Mouse (Mus musculus) hindbrain, embryonic 13.5 days (tissue): ENCODE results near the gene Dnajb12. TPM values are rescaled to one million over a fixed set of nuclear protein-coding genes. Genes with fewer than 3 reads are reported as not detected.
"Not testable (repeated sequence)": the region's sequence is repeated elsewhere in the genome, so short reads cannot be mapped to it uniquely, and the experiment has no call there.

Experiments
- ATAC-seq: fragments of 200-750 bp; cut with Nextera tagmentation; 2 replicates; pipeline ENCODE4 v1.8.0; 2017; ENCODE audit warnings: moderate TSS enrichment; ENCODE audit not compliant: low FRiP score
- H3K27ac ChIP-seq: fragments of 300-500 bp; sonication (generic); 2 replicates; pipeline ENCODE4 v1.5.1; 2015; ENCODE audit warnings: inconsistent platforms, mild to moderate bottlenecking, moderate library complexity
- H3K27me3 ChIP-seq: fragments of 300-500 bp; sonication (generic); 2 replicates; pipeline ENCODE4 v1.6.1; 2015; ENCODE audit warnings: mild to moderate bottlenecking, inconsistent platforms
- H3K36me3 ChIP-seq: fragments of 300-500 bp; sonication (generic); 2 replicates; pipeline ENCODE4 v1.6.1; 2015; ENCODE audit warnings: mild to moderate bottlenecking, inconsistent platforms
- H3K4me1 ChIP-seq: fragments of 300-500 bp; sonication (generic); replicated peaks from 2 replicates; pipeline ENCODE4 v1.6.1; 2015; ENCODE audit warnings: inconsistent platforms
- H3K4me2 ChIP-seq: fragments of 300-500 bp; sonication (generic); 2 replicates; pipeline ENCODE4 v1.6.1; 2015; ENCODE audit warnings: inconsistent platforms, mild to moderate bottlenecking, moderate library complexity
- H3K4me3 ChIP-seq: fragments of 300-500 bp; sonication (generic); 2 replicates; pipeline ENCODE4 v1.5.1; 2015; ENCODE audit warnings: mild to moderate bottlenecking, inconsistent platforms
- H3K9ac ChIP-seq: fragments of 300-500 bp; sonication (generic); 2 replicates; pipeline ENCODE4 v1.6.1; 2015; ENCODE audit warnings: mild to moderate bottlenecking, inconsistent platforms
- H3K9me3 ChIP-seq: fragments of 300-500 bp; sonication (generic); 2 replicates; pipeline ENCODE4 v1.6.1; 2016; ENCODE audit warnings: inconsistent platforms
- WGBS: fragments of 180-500 bp; shearing (Covaris S2); methylation state at CpG from one replicate; pipeline ENCODE4 v1.1.7; 2015; 5-methylcytosine and 5-hydroxymethylcytosine counted together
- polyA plus RNA-seq: library from polyadenylated mRNA; unstranded; fragments of >200 nt; fragmentation: Nextera tagmentation; extraction: Ambion mirVana; gene quantifications from 2 replicates; pipeline ENCODE4 v1.2.1, GENCODE M21; 2015

Gene Dnajb12
- polyA plus RNA-seq, 1 experiment from 2014 or later = 19.2 TPM

GRCm38 (mm10) chr10:59873613-59874012 lies 5.7 kb upstream of the Dnajb12 start:
- no peak for ATAC-seq
- 83% methylated on average over 5 of the region's 5 CpGs for WGBS
- Histone ChIP-seq H3K36me3 (no peaks in the 10 kb centered on the region), H3K4me3 (no peak overlapping the region), H3K27ac (no peak overlapping the region), H3K4me2 (no peak overlapping the region), H3K9me3 (no peaks in the 10 kb centered on the region), H3K27me3 (no peaks in the 10 kb centered on the region), H3K4me1 (peaks cover 2% of the 10 kb centered on the region), H3K9ac (no peak overlapping the region)

- Histone ChIP-seq H3K4me3 (no peak overlapping the region), H3K36me3 (no peaks in the 10 kb centered on the region), H3K27me3 (no peaks in the 10 kb centered on the region), H3K9me3 (no peaks in the 10 kb centered on the region), H3K9ac (no peak overlapping the region), H3K4me1 (peaks cover 8% of the 10 kb centered on the region), H3K27ac (no peak overlapping the region), H3K4me2 (no peak overlapping the region)
- ATAC-seq = no peak
- WGBS = 8% methylated on average over 1 of the region's 1 CpGs
Measured at GRCm38 (mm10) chr10:59875396-59875795, 4.0 kb upstream of the Dnajb12 start.

DNA sequence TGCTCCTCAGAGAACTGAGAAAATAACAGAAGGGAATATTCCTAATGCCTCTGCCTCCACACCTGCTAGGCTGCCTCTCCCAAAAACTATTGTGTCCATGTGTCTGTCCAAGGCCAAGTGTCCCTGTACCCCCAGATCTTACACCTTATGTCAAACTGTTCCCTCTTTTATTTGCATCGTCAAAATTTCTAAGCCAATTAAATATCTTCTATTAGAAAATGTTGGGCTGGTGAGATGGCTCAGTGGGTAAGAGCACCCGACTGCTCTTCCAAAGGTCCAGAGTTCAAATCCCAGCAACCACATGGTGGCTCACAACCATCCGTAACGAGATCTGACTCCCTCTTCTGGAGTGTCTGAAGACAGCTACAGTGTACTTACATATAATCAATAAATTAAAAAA lies 2.7 kb upstream of the Dnajb12 start:
- not testable (repeated sequence) for H3K4me3 ChIP-seq, H3K4me2 ChIP-seq, H3K9ac ChIP-seq, ATAC-seq, H3K27ac ChIP-seq, H3K27me3 ChIP-seq, H3K36me3 ChIP-seq, H3K9me3 ChIP-seq
- peaks cover 18% of the 10 kb centered on the region for H3K4me1 ChIP-seq
- 95% methylated on average over 4 of the region's 4 CpGs for WGBS

DNA sequence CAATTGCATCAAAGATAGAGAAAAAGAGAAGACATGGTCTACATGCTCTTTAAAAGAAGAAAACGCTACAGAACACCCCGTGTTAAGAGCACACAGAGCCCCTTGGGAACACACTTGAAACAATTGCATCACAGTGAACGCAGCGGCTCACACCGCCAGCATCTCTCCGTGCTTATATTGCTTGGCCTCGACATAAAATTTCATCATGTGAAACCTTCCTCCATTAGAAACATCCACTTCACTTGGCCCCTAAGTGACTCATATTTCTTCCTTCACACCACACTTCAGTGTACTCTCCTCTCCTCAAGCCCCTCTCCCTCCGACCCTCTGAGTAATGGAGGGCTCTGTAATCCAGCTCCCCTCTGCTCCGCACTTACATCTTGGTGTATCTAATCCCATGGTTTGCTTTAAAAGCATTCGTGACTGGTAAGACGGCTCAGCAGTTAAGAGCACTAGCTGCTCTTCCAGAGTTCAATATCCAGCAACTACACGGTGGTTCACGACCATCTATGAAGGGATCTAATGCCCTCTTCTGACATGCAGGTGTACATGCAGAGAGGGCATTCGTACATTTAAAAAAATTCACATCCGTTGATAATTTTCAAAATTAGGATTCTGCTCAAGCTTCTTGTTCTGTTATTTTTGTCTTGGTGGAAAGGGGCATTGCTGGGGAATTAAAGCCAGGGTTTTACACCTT lies 1.8 kb upstream of the Dnajb12 start:
- no peak overlapping the region for H3K9ac ChIP-seq
- H3K4me3 ChIP-seq = no peak overlapping the region
- no peaks in the 10 kb centered on the region for H3K9me3 ChIP-seq
- H3K27me3 ChIP-seq = no peaks in the 10 kb centered on the region
- peaks cover 18% of the 10 kb centered on the region for H3K4me1 ChIP-seq
- 83% methylated on average over 15 of the region's 15 CpGs for WGBS
- no peak overlapping the region for H3K27ac ChIP-seq
- H3K36me3 ChIP-seq = no peaks in the 10 kb centered on the region
- H3K4me2 ChIP-seq = no peak overlapping the region
- ATAC-seq = no peak

GRCm38 (mm10) chr10:59878823-59879222 lies 533 bp upstream of the Dnajb12 start:
- WGBS = 28% methylated on average over 5 of the region's 5 CpGs
- ATAC-seq = no peak

DNA sequence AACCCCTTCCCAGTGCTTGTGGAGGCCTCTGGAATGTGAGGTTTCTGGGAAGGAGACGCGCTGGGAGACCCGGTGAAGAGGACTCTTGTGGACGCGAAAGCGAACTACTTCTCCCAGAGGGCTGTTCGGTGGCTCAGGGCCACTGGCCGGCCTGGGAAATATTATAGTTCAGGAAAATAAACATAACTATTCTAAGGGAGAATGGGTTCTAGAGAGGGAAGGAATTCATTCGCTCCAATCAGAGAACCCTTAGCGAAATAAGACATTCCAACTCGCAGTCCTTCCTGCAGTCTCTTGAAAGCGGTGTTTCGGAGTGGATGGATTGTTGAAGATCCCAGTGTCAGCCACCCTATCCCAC lies 652 bp downstream of the Dnajb12 start:
- WGBS = under 1% methylated on average over 13 of the region's 13 CpGs
- H3K36me3 ChIP-seq = peaks cover 9% of the 10 kb centered on the region
- peak overlapping the region; percentile 92 for H3K9ac ChIP-seq
- peaks cover 32% of the 10 kb centered on the region for H3K4me1 ChIP-seq
- peak overlapping the region; percentile 65 for H3K4me3 ChIP-seq
- H3K27ac ChIP-seq = peak overlapping the region; percentile 100
- H3K4me2 ChIP-seq = peak overlapping the region; percentile 84
- ATAC-seq = peak; percentile 68
- H3K9me3 ChIP-seq = no peaks in the 10 kb centered on the region
- no peaks in the 10 kb centered on the region for H3K27me3 ChIP-seq

More at GRCm38 (mm10) chr10:59878823-59879222, 533 bp upstream of the Dnajb12 start:
- Histone ChIP-seq H3K36me3 (peaks cover 8% of the 10 kb centered on the region), H3K27me3 (no peaks in the 10 kb centered on the region), H3K4me2 (peak overlapping the region; percentile 84), H3K9ac (peak overlapping the region; percentile 92), H3K9me3 (no peaks in the 10 kb centered on the region), H3K27ac (peak overlapping the region; percentile 100), H3K4me1 (peaks cover 26% of the 10 kb centered on the region), H3K4me3 (peak overlapping the region; percentile 65)

DNA sequence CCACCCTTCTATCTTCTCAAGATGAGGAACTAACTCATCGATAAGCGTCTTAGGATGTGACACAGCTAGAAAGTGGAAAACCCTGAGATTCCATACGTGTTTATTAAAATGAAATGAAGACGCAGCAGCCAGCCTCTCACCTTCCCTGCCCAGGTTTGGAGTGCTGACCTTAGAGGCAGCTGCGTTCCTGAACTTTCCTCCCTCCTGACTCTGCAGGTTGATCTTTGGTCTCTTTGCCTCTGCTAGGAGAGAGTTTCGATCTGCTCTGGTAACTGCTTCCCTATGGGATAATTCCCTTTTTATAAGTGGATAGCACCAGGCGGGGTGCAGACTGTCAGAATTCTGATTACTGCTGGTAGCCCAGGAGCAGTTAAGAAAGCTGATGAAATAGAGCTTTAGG lies 1.5 kb downstream of the Dnajb12 start:
- H3K4me2 ChIP-seq = peak overlapping the region; percentile 84
- no peak for ATAC-seq
- H3K4me3 ChIP-seq = peak overlapping the region; percentile 65
- H3K9me3 ChIP-seq = no peaks in the 10 kb centered on the region
- H3K4me1 ChIP-seq = peaks cover 39% of the 10 kb centered on the region
- H3K27me3 ChIP-seq = no peaks in the 10 kb centered on the region
- peak overlapping the region; percentile 92 for H3K9ac ChIP-seq
- H3K27ac ChIP-seq = no peak overlapping the region
- 91% methylated on average over 7 of the region's 7 CpGs for WGBS
- H3K36me3 ChIP-seq = peaks cover 9% of the 10 kb centered on the region

DNA sequence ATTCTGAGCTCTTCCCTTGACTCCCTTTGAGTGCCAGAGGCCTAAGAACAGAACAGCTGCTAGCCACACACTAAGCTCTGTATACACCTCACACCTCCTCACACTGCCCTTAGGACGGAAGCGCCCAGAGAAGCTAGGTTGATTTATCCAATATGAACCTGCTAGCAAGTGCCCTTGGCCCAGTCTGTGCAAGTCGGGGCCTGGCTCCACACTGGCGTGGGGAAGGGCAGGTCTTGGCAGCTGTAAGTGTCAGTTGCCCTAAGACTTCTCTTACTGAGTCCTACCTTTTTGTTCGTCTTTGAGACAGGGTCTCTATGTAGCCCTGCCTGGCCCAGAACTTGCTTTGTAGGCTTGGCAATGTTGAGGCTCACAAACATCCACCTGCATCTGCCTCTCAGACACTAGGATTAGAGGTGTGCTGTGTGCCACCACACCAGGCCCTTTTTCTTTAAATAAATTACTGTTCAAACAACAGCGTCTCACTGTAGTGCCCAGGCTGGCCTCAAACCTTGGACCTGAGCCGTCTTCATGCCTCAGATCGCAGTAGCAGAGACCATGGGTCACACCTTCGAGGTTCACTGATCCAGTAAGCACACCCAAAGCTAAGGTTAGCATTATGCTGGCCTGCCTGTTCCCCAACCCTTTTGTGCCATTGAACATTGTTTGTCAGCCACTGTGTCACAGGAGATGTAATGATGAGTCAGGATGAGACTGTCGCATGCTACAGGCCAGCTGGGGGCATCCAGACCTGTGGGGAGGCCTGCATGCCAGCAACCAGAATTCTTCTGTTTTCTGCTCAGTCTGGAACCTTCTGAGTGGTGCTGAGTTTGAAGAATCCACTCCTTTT lies 5.2 kb downstream of the Dnajb12 start:
- Histone ChIP-seq H3K9me3 (no peaks in the 10 kb centered on the region), H3K9ac (peak overlapping the region; percentile 49), H3K27me3 (no peaks in the 10 kb centered on the region), H3K36me3 (peaks cover 9% of the 10 kb centered on the region), H3K4me2 (no peak overlapping the region), H3K4me3 (no peak overlapping the region), H3K4me1 (peaks cover 37% of the 10 kb centered on the region), H3K27ac (no peak overlapping the region)
- 93% methylated on average over 10 of the region's 10 CpGs for WGBS
- no peak for ATAC-seq

DNA sequence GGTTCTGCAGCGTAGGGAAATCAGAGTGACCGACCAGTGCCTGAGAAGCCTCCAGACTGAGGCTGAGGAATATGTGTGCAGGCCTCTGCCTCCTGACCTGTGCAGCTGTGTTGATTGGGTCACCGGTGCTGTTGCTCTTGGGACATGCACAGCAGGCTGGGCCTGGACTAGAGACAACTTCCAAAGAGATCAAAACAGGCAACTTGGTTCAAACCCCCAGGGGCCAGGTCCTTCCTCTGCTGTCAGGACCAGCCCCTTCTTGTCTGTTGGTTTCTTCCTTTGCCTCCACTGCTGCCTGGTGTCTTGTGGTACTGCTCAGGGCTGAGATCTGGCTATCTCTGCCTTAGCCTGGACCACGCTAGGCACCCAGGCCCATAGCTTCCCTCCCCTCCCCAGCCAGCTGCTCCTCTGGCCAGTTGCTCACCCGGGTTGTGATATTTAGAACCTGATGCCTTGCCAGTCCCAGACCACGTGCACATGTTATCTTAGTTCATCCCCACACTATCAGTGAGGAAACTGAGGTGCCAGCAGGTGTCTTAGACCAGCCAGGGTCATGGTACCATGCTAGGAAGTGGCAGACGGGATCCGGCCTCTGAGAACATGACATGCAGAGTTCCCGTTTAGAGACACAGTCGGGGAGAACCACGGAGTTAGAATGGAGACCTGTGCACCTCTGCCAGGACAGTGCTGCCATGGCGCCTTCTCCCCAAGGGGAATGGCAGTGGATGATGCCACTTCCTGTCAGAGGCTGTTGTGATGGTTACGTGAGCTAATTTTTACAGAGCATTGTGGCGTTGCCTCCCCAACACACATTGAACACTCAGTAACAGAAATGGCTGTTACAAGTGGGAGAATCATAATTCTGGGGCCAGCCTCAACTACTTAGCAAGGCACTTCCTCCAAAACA lies 6.1 kb downstream of the Dnajb12 start:
- Histone ChIP-seq H3K9ac (peak overlapping the region; percentile 43), H3K9me3 (no peaks in the 10 kb centered on the region), H3K4me1 (peaks cover 39% of the 10 kb centered on the region), H3K4me2 (no peak overlapping the region), H3K36me3 (peaks cover 12% of the 10 kb centered on the region), H3K4me3 (no peak overlapping the region), H3K27me3 (no peaks in the 10 kb centered on the region), H3K27ac (no peak overlapping the region)
- ATAC-seq = no peak
- WGBS = 92% methylated on average over 14 of the region's 14 CpGs

GRCm38 (mm10) chr10:59886081-59886466 lies 6.7 kb downstream of the Dnajb12 start:
- WGBS = 97% methylated on average over 1 of the region's 1 CpGs
- Histone ChIP-seq H3K4me2 (no peak overlapping the region), H3K4me3 (no peak overlapping the region), H3K4me1 (peaks cover 37% of the 10 kb centered on the region), H3K27me3 (no peaks in the 10 kb centered on the region), H3K27ac (no peak overlapping the region), H3K9ac (no peak overlapping the region), H3K36me3 (peaks cover 19% of the 10 kb centered on the region), H3K9me3 (no peaks in the 10 kb centered on the region)
- no peak for ATAC-seq

DNA sequence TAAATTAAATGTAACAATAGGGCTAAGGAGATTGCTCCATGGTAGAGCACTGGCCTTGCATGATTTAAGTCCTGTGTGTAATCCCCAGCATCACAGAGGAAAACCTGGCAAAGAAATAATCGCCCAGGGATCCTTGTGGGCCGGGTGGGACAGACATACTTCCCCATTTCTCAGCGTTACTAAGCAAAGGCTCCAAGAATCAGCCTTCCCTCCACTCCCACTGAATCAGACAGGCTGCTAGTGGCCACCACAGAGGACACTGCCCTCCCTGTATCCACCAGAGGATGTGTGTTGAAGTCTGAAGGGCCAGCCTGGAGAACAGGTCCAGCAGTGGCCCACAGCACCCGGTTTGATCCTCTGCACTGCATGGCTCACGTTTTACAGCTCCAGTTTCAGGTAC lies 8.1 kb downstream of the Dnajb12 start:
- Histone ChIP-seq H3K27me3 (no peaks in the 10 kb centered on the region), H3K9ac (no peak overlapping the region), H3K4me2 (no peak overlapping the region), H3K9me3 (no peaks in the 10 kb centered on the region), H3K27ac (no peak overlapping the region), H3K4me1 (peaks cover 34% of the 10 kb centered on the region), H3K4me3 (no peak overlapping the region), H3K36me3 (peaks cover 32% of the 10 kb centered on the region)
- WGBS = 93% methylated on average over 5 of the region's 5 CpGs
- no peak for ATAC-seq

GRCm38 (mm10) chr10:59889339-59889738 lies 10.0 kb downstream of the Dnajb12 start:
- Histone ChIP-seq H3K9ac (peak overlapping the region; percentile 19; the same call in 1 of the 2 replicates), H3K9me3 (no peaks in the 10 kb centered on the region), H3K27me3 (no peaks in the 10 kb centered on the region), H3K4me2 (no peak overlapping the region), H3K27ac (no peak overlapping the region), H3K36me3 (peaks cover 35% of the 10 kb centered on the region), H3K4me3 (no peak overlapping the region), H3K4me1 (peaks cover 31% of the 10 kb centered on the region)
- WGBS = 89% methylated on average over 7 of the region's 7 CpGs
- no peak for ATAC-seq
